Mouse (Mus musculus): Measurements from ENCODE around the gene Gas2l2.

Gene Gas2l2

DNA sequence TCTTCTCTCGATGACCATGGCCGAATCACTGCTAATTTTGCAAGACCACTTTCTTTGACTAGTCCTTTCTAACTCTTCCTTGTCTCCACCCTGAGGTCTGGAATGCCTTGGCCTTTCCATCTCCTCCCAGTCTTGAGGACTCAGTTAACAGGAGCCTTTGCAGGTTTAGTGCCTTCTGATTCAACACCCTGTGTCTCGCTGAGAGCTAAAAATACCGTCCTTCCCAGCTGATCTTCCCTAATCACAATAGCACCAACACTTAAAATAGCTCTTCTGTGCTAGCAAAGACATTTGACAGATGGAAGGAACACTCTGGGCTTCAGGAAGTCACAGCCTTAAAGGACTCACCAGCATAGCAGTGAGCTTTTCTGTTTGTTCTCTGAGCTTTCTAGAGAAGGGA lies 36.2 kb downstream of the Gas2l2 start:
- peak in 1 of 2 experiments; percentile 49 for DNase-seq

GRCm38 (mm10) chr11:83383532-83383887 lies 45.7 kb downstream of the Gas2l2 start:
- DNase-seq, result no peak

DNA sequence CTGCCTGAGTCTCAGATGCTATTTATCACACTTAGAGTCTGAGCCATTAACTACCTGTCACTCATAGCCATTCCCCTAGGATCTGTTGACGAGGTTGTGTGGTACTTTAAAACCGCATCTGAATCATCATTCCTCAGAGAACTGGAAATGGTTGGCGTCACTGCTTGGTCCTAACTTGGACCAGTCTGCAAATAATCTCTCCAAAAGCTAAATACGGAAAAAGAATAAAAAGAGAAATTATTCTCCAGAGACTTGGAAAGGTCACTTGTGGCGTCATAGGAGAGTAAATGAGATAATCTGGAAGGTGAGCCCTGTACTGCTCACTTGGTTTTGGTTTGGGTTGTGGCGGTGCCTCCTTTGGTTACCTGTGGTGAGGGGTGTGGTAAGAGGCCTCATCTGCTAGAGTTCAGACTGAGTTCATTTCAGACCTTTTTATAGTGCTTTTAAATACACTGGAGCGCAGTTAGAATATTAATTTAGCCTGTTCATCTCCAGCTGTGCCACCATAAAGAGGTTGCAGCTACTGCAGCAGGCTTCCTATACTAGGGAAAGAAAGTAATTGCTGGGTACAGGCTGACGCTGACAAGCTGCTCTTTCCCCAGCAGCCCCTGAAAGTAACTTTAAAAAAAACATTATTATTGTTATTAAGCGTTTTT lies 46.3 kb downstream of the Gas2l2 start:
- DNase-seq, result peak in 1 of 2 experiments; percentile 5

DNA sequence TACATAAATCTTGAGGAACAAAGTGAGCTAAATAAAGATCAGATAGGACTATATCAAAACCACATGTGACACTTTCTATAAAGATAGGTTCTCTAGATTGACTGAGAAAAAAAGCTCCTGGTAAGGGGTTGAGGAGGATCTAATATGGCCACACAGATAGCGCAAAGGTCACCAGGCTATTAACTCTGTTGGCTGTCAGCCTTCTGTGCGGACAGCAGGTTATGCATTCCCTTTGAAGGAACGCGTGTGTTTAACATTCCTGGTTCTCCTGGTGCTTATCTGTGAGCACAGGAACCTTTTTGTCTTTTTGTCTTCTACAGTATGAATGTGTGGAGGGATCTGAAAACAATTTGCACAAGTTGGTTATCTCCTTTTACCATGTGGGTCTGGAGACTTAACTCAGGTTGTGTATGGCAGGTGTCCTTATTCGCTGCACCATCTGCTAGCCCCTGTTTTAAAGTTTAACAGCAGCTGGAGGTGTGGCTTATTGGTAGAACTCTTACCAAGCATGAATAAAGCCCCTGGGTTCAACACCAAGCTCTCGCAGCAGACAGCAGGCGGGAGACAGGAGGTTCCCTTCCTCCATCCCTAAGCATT lies 49.4 kb downstream of the Gas2l2 start:
- DNase-seq, result no peak
